Mouse (Mus musculus) liver, adult 2 months (tissue): ENCODE results near the gene Nbdy. TPM values are rescaled to one million over a fixed set of nuclear protein-coding genes. Genes with fewer than 3 reads are reported as not detected.

ENCODE experiments used
- DNase-seq: peaks from one replicate; pipeline ENCODE4 v3.0.0-alpha.2; 2011; ENCODE audit warnings: low read depth, low spot score; ENCODE audit errors: extremely low read depth
- H3K27ac ChIP-seq: fragments of 200-500 bp; replicated peaks from 2 replicates; pipeline ENCODE4 v1.5.1; 2012; ENCODE audit warnings: low read depth, mild to moderate bottlenecking, control low read depth, inconsistent platforms, low read length; ENCODE audit not compliant: insufficient read depth
- H3K27me3 ChIP-seq: fragments of 200-500 bp; 2 replicates; pipeline ENCODE4 v1.6.1; 2012; ENCODE audit warnings: mild to moderate bottlenecking, moderate library complexity, low read length, inconsistent platforms; ENCODE audit not compliant: control insufficient read depth, insufficient read depth
- H3K36me3 ChIP-seq: fragments of 200-500 bp; 2 replicates; pipeline ENCODE4 v1.6.1; 2012; ENCODE audit warnings: low read length, inconsistent platforms; ENCODE audit not compliant: control insufficient read depth, insufficient read depth
- H3K4me1 ChIP-seq: fragments of 200-500 bp; 2 replicates; pipeline ENCODE4 v1.6.1; 2011; ENCODE audit warnings: low read length; ENCODE audit not compliant: control insufficient read depth, insufficient read depth
- H3K4me3 ChIP-seq: fragments of 200-500 bp; 2 replicates; pipeline ENCODE4 v1.5.1; 2011; ENCODE audit warnings: low read depth, mild to moderate bottlenecking, control low read depth, low read length, moderate library complexity; ENCODE audit not compliant: insufficient read depth
- H3K79me2 ChIP-seq: fragments of 200-500 bp; 2 replicates; pipeline ENCODE4 v1.6.1; 2012; ENCODE audit warnings: inconsistent platforms, mild to moderate bottlenecking, low read length, moderate library complexity; ENCODE audit not compliant: control insufficient read depth, insufficient read depth
- H3K9ac ChIP-seq: fragments of 200-500 bp; 2 replicates; pipeline ENCODE4 v1.6.1; 2012; ENCODE audit warnings: low read depth, mild to moderate bottlenecking, control low read depth, inconsistent platforms, low read length
- CTCF ChIP-seq: fragments of 200-500 bp; IDR thresholded peaks from 2 replicates; pipeline ENCODE4 v1.5.1; 2011; ENCODE audit warnings: low read depth, low read length, control low read depth
- POLR2A ChIP-seq: fragments of 200-500 bp; IDR thresholded peaks from 2 replicates; pipeline ENCODE4 v1.6.1; 2011; ENCODE audit warnings: low read length, control low read depth; ENCODE audit not compliant: insufficient read depth; ENCODE audit errors: extremely low read depth
- WGBS: fragments of 180-500 bp; shearing (Covaris S2); methylation state at CpG from one replicate; pipeline ENCODE4 v1.1.7; 2018; 5-methylcytosine and 5-hydroxymethylcytosine counted together
- polyA plus RNA-seq: library from polyadenylated mRNA; depleted of rRNA; stranded (reverse); fragments of >200 nt; gene quantifications from 2 replicates; pipeline ENCODE4 v1.2.3, GENCODE M21; 2012; rRNA removed
- total RNA-seq: library from RNA; depleted of rRNA; stranded (reverse); fragments of >200 nt; gene quantifications from 2 replicates; pipeline ENCODE4 v1.2.3, GENCODE M21; 2014; rRNA removed

Gene Nbdy
- total RNA-seq (5.1 and 6.2 TPM in 2 replicates), polyA plus RNA-seq (3.6 and 4.4 TPM in 2 replicates)

DNA sequence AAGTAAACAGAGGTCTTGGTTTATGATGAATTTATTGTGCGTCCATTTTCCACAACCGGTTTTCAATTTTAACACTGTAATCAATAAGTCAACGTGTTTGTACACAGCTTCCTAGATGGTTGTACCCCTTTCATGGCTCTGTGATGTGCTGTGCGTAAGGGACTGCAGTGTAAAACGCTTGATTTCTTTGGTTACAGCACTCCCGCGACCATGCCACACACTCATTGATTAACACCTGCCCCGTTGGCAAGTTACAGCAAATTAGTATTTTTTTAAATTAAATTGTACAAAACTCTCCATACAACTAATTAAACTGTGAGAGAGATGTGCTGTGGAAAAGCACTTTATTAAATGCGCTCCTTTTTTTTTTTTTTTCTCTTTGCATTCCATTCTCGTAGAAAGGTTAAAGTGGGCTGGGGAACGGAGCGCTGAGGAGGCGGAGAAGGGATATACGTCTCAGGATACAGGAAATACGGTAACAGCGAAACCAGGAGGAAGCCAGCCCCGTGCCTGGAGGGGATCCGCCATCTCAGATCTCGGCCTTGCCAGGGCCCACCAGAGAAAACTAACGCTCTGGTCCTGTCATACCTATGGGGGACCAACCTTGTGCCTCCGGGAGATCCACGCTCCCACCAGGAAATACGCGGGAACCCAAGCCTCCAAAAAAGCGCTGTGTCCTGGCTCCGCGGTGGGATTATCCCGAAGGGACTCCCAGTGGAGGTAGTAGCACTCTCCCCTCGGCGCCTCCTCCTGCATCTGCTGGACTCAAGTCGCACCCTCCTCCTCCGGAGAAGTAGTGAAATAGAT is at the start of gene Nbdy:
TSS of gene Nbdy (plus strand) at position 481 of the 807 bp plus-strand sequence.
- H3K4me1 ChIP-seq, result no peaks in the 10 kb centered on the region
- peak within 1 kb of the TSS; percentile 74 for H3K4me3 ChIP-seq
- under 1% methylated on average over 32 of the region's 32 CpGs for WGBS
- no peak within 1 kb of the TSS for H3K27ac ChIP-seq
- peak within 1 kb of the TSS; percentile 44 for H3K9ac ChIP-seq
- H3K27me3 ChIP-seq, result no peaks in the 10 kb centered on the region
- no peaks in the 10 kb centered on the region for H3K36me3 ChIP-seq
- TF ChIP-seq CTCF, result no peak
- TF ChIP-seq POLR2A, result no peak
- peak; percentile 0 for DNase-seq
- H3K79me2 ChIP-seq, result no peaks in the 10 kb centered on the region; the same call in 1 of the 2 replicates

DNA sequence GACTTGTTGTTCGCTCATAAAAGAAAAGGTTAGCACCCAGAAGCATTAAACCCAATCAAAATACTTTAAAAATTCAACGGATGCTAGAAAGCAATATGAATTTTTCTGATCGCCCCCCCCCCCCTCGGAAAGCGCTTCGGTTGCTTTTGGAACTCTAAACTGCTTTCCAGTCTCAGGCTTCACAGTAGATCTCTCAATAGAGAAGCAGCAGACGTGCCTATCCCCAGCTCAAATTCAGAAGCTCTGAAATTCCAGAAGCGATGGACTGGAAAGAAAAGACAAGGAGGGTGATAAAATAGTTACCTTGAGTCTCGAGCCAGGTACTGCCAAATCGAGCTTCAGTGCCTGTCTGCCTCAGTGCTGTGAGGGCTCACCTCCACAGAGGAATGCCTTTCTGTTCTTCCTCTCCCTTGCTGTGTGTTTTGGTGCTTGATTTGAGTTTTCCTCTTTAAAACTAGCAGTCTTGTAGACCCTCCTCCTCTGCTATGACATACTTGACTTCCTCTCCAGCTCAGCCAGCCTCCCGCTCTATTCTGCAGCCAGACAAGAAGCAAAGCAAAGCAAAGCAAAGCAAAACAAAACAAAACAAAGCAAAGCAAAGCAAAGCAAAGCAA is 27.5 kb upstream of the Nbdy start, which contains the start of gene Kctd12b:
TSS of gene Kctd12b (minus strand) at position 610 of the 614 bp plus-strand sequence.
- H3K27me3 ChIP-seq, result no peaks in the 10 kb centered on the region
- TF ChIP-seq POLR2A, result no peak
- TF ChIP-seq CTCF, result no peak
- no peaks in the 10 kb centered on the region for H3K79me2 ChIP-seq
- peak within 1 kb of the TSS; percentile 66 for H3K9ac ChIP-seq
- H3K36me3 ChIP-seq, result no peaks in the 10 kb centered on the region
- WGBS, result 9% methylated on average over 11 of the region's 11 CpGs
- H3K4me3 ChIP-seq, result peak within 1 kb of the TSS; percentile 50
- no peaks in the 10 kb centered on the region for H3K4me1 ChIP-seq
- DNase-seq, result peak; percentile 0
- no peak within 1 kb of the TSS; the same call in 1 of the 2 replicates for H3K27ac ChIP-seq

DNA sequence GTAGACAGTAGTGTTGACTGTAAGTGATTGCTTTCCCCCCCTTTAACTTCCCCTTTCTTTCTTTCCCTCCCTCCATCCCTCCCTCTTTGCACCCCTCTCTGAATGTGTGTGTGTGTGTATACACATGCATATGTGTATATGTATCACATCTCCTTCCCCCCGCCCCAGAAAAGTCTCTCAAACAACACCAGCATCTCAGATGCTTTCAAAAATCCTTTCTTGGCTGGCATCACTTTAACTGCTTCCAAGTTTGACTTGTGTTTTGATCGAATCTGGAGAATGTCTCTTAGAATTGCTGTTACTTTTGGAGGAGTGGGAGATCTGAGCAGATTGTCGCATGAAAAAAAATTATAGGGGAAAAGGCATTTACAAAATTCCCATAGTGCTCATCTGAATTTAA is 22.9 kb upstream of the Nbdy start:
- no peak overlapping the region for H3K27ac ChIP-seq
- H3K9ac ChIP-seq, result no peak overlapping the region
- H3K36me3 ChIP-seq, result no peaks in the 10 kb centered on the region
- no peak overlapping the region for H3K4me3 ChIP-seq
- TF ChIP-seq CTCF (no peak), POLR2A (no peak)
- no peaks in the 10 kb centered on the region for H3K27me3 ChIP-seq
- no peak for DNase-seq
- no peaks in the 10 kb centered on the region for H3K4me1 ChIP-seq
- 77% methylated on average over 3 of the region's 3 CpGs for WGBS
- H3K79me2 ChIP-seq, result no peaks in the 10 kb centered on the region

DNA sequence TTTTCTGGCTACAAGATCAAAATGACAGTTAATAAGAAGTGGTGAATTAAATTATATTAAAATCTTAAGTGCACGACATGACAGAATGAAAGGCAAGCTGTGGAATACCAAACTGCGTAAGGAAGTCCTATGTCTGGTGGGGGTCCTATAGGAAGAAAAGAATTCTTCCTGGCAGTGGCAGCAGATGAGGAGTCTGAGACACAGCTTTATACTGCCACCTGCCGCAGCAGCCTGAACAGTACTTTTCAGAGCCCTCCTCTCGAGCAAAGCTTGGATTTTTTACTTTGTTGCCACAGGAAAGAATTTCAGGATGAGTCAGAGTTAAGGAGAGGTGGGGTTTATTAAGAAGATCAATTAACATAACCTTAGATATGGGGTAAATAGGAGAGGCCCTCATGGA is 15.7 kb upstream of the Nbdy start:
- Histone ChIP-seq H3K27me3 (no peaks in the 10 kb centered on the region), H3K36me3 (no peaks in the 10 kb centered on the region), H3K27ac (no peak overlapping the region), H3K79me2 (no peaks in the 10 kb centered on the region), H3K9ac (no peak overlapping the region), H3K4me3 (no peak overlapping the region), H3K4me1 (no peaks in the 10 kb centered on the region)
- no peak for TF ChIP-seq POLR2A
- peak; percentile 16; the same call in 1 of the 2 replicates for TF ChIP-seq CTCF
- WGBS, result 31% methylated on average over 4 of the region's 4 CpGs
- no peak for DNase-seq

DNA sequence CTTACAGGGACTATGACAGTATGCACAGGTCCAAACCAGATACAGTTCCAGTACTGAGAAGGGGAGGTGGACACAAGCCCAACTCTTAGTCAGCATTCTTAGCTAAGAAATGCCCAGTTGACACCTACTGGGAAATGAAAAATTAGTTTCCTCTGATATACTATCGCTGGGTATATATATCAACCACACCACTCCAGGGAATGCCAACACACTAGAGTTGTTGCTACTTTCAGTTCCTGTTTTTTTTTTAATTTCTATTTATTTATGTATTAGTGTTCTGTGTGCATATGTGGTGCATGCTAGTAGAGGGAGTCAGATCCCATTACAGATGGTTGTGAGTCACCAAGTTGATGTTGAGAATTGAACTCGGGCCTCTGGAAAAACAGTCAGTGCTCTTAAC is 6.7 kb upstream of the Nbdy start:
- no peak for TF ChIP-seq POLR2A
- TF ChIP-seq CTCF, result no peak
- no peak overlapping the region for H3K9ac ChIP-seq
- no peak overlapping the region for H3K27ac ChIP-seq
- no peaks in the 10 kb centered on the region for H3K27me3 ChIP-seq
- no peaks in the 10 kb centered on the region for H3K4me1 ChIP-seq
- DNase-seq, result no peak
- H3K79me2 ChIP-seq, result no peaks in the 10 kb centered on the region
- H3K4me3 ChIP-seq, result no peak overlapping the region
- no peaks in the 10 kb centered on the region for H3K36me3 ChIP-seq
- 85% methylated on average over 2 of the region's 2 CpGs for WGBS

DNA sequence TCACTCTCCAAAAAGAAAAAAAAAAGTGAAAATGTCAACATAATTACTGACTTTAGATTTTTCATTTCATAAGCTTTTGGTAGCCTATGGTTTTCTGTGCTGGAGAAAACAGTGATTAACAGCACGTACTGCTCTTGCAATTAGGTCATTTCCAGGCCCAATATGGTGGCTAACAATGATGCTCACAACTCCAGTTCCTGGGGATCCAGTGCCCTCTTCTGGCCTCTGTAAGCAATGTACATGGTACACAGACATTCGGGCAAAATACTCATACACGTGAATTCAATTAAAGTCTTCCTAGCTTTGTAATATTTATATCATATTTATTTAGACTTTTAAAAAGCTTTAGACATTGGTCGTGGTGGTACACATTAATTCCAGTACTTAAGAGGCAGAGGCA is 3.8 kb upstream of the Nbdy start:
- Histone ChIP-seq H3K79me2 (no peaks in the 10 kb centered on the region; the same call in 1 of the 2 replicates), H3K27me3 (no peaks in the 10 kb centered on the region), H3K36me3 (no peaks in the 10 kb centered on the region), H3K9ac (no peak overlapping the region), H3K4me1 (no peaks in the 10 kb centered on the region), H3K4me3 (no peak overlapping the region), H3K27ac (no peak overlapping the region)
- 35% methylated on average over 4 of the region's 4 CpGs for WGBS
- peak; percentile 0 for DNase-seq
- TF ChIP-seq CTCF (peak; percentile 7; the same call in 1 of the 2 replicates), POLR2A (no peak)
